Mouse (Mus musculus) heart, adult 2 months (tissue): ENCODE measurements around the gene C77080. TPM values are rescaled to one million over a fixed set of nuclear protein-coding genes. Genes with fewer than 3 reads are reported as not detected.
A peak's percentile ranks its signal among the peaks of the same experiment; 100 is the strongest.

ENCODE experiments used
- DNase-seq, 2 experiments: peaks; one replicate each; pipeline ENCODE4 v3.0.0; 2021
- H3K27ac ChIP-seq: fragments of 200-600 bp; 2 replicates; pipeline ENCODE4 v1.8.1; 2022
- H3K27me3 ChIP-seq: fragments of 200-500 bp; 2 replicates; pipeline ENCODE4 v1.6.1; 2012; ENCODE audit warnings: mild to moderate bottlenecking, low read length, inconsistent platforms, mixed read lengths; ENCODE audit not compliant: control insufficient read depth, insufficient read depth
- H3K36me3 ChIP-seq: fragments of 200-500 bp; 2 replicates; pipeline ENCODE4 v1.6.1; 2012; ENCODE audit warnings: low read length, inconsistent platforms; ENCODE audit not compliant: control insufficient read depth, insufficient read depth
- H3K4me1 ChIP-seq: fragments of 200-500 bp; 2 replicates; pipeline ENCODE4 v1.6.1; 2011; ENCODE audit warnings: low read length; ENCODE audit not compliant: control insufficient read depth, insufficient read depth
- H3K4me3 ChIP-seq: fragments of 200-600 bp; 2 replicates; pipeline ENCODE4 v1.8.1; 2022
- H3K79me2 ChIP-seq: fragments of 200-500 bp; replicated peaks from 2 replicates; pipeline ENCODE4 v1.6.1; 2012; ENCODE audit warnings: mild to moderate bottlenecking, inconsistent platforms, low read length, moderate library complexity, mixed read lengths; ENCODE audit not compliant: control insufficient read depth, insufficient read depth
- H3K9ac ChIP-seq: fragments of 200-500 bp; 2 replicates; pipeline ENCODE4 v1.6.1; 2012; ENCODE audit warnings: low read depth, mild to moderate bottlenecking, control low read depth, inconsistent platforms, low read length, mixed read lengths
- CTCF ChIP-seq: fragments of 200-600 bp; IDR thresholded peaks from 2 replicates; pipeline ENCODE4 v1.8.1; 2022; ENCODE audit warnings: antibody characterized with exemption, mild to moderate bottlenecking, moderate library complexity
- EP300 ChIP-seq: fragments of 200-500 bp; IDR thresholded peaks from 2 replicates; pipeline ENCODE4 v1.6.1; 2011; ENCODE audit warnings: low read depth, low read length, control low read depth; ENCODE audit not compliant: insufficient read depth
- POLR2A ChIP-seq: fragments of 200-500 bp; IDR thresholded peaks from 2 replicates; pipeline ENCODE4 v1.6.1; 2011; ENCODE audit warnings: mild to moderate bottlenecking, low read depth, low read length, control low read depth; ENCODE audit not compliant: insufficient read depth
- WGBS: fragments of 180-500 bp; shearing (Covaris S2); methylation state at CpG from one replicate; pipeline ENCODE4 v1.1.7; 2018; 5-methylcytosine and 5-hydroxymethylcytosine counted together
- intact Hi-C: fragments of 180-260 bp; cut with DNase I; formaldehyde crosslinking; loops from one replicate; pipeline ENCODE4 v1.15.1; 2025
- microRNA-seq, 2 experiments: library from miRNA; unstranded; fragments of <30 nt; microRNA quantifications; one replicate each; pipeline ENCODE4 v1.2.0; 2021
- polyA plus RNA-seq: library from polyadenylated mRNA; depleted of rRNA; stranded (reverse); fragments of >200 nt; gene quantifications from 2 replicates; pipeline ENCODE4 v1.2.3, GENCODE M21; 2012; rRNA removed
- total RNA-seq, 2 experiments: library from RNA; stranded (reverse); gene quantifications; 2 replicates each; pipeline ENCODE4 v1.2.3; 2021

The C77080 gene
- total and polyA plus RNA-seq, 3 experiments, result 3.2 to 4.4 (median 3.7) TPM

GRCm38 (mm10) chr4:129189542-129190519 is 71.4 kb downstream of the C77080 start, which contains the start of the genes S100pbp and Yars:
TSS of gene S100pbp (minus strand) at chr4:129189727.
TSS of gene Yars (plus strand) at chr4:129189760.
- Histone ChIP-seq H3K4me3 (peak within 1 kb of the TSS; percentile 94), H3K36me3 (peaks cover 3% of the 10 kb centered on the region; the same call in 1 of the 2 replicates), H3K27me3 (no peaks in the 10 kb centered on the region), H3K4me1 (peaks cover 3% of the 10 kb centered on the region), H3K9ac (peak within 1 kb of the TSS; percentile 85), H3K79me2 (peaks cover 4% of the 10 kb centered on the region), H3K27ac (peak within 1 kb of the TSS; percentile 93)
- intact Hi-C loops, result loop anchor here (5.0 to 10.0 kb wide), 4 partner anchors 53 to 375 kb away; partner anchors contain the start of genes Bsdc1, Fndc5 and Rnf19b
- TF ChIP-seq CTCF, result no peak
- TF ChIP-seq EP300, result peak; percentile 92
- peak; percentile 69 for TF ChIP-seq POLR2A
- DNase-seq, result peak; percentile 97
- under 1% methylated on average over 57 of the region's 58 CpGs for WGBS

- H3K9ac ChIP-seq, result peak overlapping the region; percentile 85
- intact Hi-C loops, result loop anchor here (5.0 to 10.0 kb wide), 4 partner anchors 52 to 374 kb away; partner anchors contain the start of genes Bsdc1, Fndc5 and Rnf19b
- TF ChIP-seq POLR2A (no peak), CTCF (no peak), EP300 (no peak)
- peak overlapping the region; percentile 93 for H3K27ac ChIP-seq
- under 1% methylated on average over 67 of the region's 74 CpGs for WGBS
- peaks cover 4% of the 10 kb centered on the region for H3K79me2 ChIP-seq
- H3K27me3 ChIP-seq, result no peaks in the 10 kb centered on the region
- DNase-seq, result peak; percentile 73 to 75
- H3K4me3 ChIP-seq, result peak overlapping the region; percentile 94
- peaks cover 3% of the 10 kb centered on the region for H3K4me1 ChIP-seq
- H3K36me3 ChIP-seq, result peaks cover 3% of the 10 kb centered on the region; the same call in 1 of the 2 replicates
These were observed 72.2 kb downstream of the C77080 start for GRCm38 (mm10) chr4:129188803-129189541.

DNA sequence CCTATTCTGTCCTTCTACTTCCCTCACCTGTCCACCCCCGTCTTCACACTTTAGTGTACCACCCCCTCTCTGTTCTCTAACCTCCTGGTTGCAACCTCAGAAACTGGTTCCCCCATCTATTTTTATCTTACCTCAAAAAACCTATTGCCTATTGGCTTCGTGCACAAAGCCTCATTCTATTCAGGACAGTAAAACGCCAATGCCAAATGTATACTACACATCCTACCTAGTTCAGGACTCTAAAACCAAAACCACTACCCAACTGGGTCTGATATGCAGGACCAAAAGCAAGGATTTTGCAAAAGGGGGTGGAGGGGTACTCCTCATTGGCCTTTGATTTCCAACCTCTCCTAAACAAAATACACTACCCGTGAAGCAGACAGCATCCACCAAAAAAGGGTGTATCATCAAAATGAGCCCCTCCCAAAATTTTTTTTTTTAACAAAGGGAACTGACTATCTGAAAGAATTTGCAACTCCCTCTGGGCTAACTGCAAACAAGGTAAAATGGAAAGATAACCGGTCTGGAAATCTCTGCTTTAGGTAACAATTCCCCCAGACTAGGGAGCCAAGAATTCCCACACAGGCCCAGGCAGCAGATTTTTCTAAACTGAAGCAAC is 73.1 kb downstream of the C77080 start:
- DNase-seq, result no peak
- no peak for TF ChIP-seq POLR2A
- no peak for TF ChIP-seq CTCF
- Histone ChIP-seq H3K27ac (no peak overlapping the region), H3K36me3 (peaks cover 3% of the 10 kb centered on the region; the same call in 1 of the 2 replicates), H3K27me3 (no peaks in the 10 kb centered on the region), H3K4me1 (peaks cover 3% of the 10 kb centered on the region), H3K9ac (no peak overlapping the region), H3K4me3 (peak overlapping the region; percentile 94), H3K79me2 (peaks cover 4% of the 10 kb centered on the region)
- intact Hi-C loops, result loop anchor here (5.0 to 10.0 kb wide), 4 partner anchors 51 to 373 kb away; partner anchors contain the start of genes Bsdc1, Fndc5 and Rnf19b
- 42% methylated on average over 5 of the region's 5 CpGs for WGBS

DNA sequence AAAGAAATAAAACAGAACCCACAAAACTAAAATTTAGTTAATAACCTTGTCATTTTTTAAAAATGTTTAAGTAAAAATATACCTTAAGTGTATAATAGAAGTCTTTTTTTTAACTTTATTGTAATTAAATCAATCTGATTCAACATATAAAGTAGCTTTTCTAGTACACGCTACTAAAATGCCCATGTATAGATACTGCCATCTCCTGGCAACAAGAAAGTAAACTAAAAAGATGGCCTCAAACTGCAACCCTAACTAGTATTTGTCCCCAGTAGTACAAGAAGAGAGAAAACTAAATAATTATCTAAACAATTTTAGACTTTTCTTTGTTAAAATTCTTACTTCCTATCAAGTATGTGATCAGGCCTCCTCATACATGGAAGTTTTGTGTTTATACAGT is 81.6 kb downstream of the C77080 start:
- no peaks in the 10 kb centered on the region for H3K27me3 ChIP-seq
- H3K36me3 ChIP-seq, result 0 out of 2 replicates have a peak, but pooled peaks cover 2% of the 10 kb centered on the region
- H3K79me2 ChIP-seq, result no peaks in the 10 kb centered on the region
- TF ChIP-seq EP300 (no peak), CTCF (peak; percentile 64)
- H3K27ac ChIP-seq, result no peak overlapping the region
- intact Hi-C loops, result no loop called here
- WGBS, result 53% methylated on average over 1 of the region's 1 CpGs
- H3K9ac ChIP-seq, result no peak overlapping the region
- H3K4me3 ChIP-seq, result no peak overlapping the region
- H3K4me1 ChIP-seq, result no peaks in the 10 kb centered on the region
- no peak for DNase-seq

GRCm38 (mm10) chr4:129172529-129172928 is 88.7 kb downstream of the C77080 start:
- no peak overlapping the region for H3K27ac ChIP-seq
- no peaks in the 10 kb centered on the region for H3K27me3 ChIP-seq
- no peaks in the 10 kb centered on the region for H3K4me1 ChIP-seq
- TF ChIP-seq EP300 (no peak), CTCF (peak; percentile 24; the same call in 1 of the 2 replicates)
- H3K36me3 ChIP-seq, result peaks cover 4% of the 10 kb centered on the region; the same call in 1 of the 2 replicates
- no peak for DNase-seq
- no peaks in the 10 kb centered on the region for H3K79me2 ChIP-seq
- WGBS, result 78% methylated on average over 1 of the region's 1 CpGs
- H3K9ac ChIP-seq, result no peak overlapping the region
- H3K4me3 ChIP-seq, result no peak overlapping the region
- intact Hi-C loops, result no loop called here

Small RNA genes lying within 50 kb of the gene (microRNA-seq; reads per million reads assigned to microRNA genes)
- gene Gm22994, result 0 reads per million in 2 experiments

Other genes with a start within 250 kb of the C77080 start
- gene Rnf19b, start 203.1 kb downstream of the C77080 start, total RNA-seq, result 10 to 100 TPM; 27.1 to 28.1 TPM
- gene Rnf19b, start 203.1 kb downstream of the C77080 start, polyA plus RNA-seq, result 21.1 and 24.7 TPM in 2 replicates
- not detected for gene Tmem54, start 155.9 kb downstream of the C77080 start, total RNA-seq
- gene Tmem54, start 155.9 kb downstream of the C77080 start, polyA plus RNA-seq, result 0.23 TPM in 1 of 2 replicates, not detected in the other
- under 1 TPM in 1 of 2 experiments, not detected in 1; 0.14 TPM for gene Hpca, start 139.4 kb downstream of the C77080 start, total RNA-seq
- 0.23 and 0.62 TPM in 2 replicates for gene Hpca, start 139.4 kb downstream of the C77080 start, polyA plus RNA-seq
- gene Fndc5, start 124.4 kb downstream of the C77080 start, total RNA-seq, result 100 to 1,000 TPM; 338 to 388 TPM
- 197 and 335 TPM in 2 replicates for gene Fndc5, start 124.4 kb downstream of the C77080 start, polyA plus RNA-seq
- gene S100pbp, start 71.7 kb downstream of the C77080 start, total RNA-seq, result 10 to 100 TPM; 10.2 to 14.2 TPM
- gene S100pbp, start 71.7 kb downstream of the C77080 start, polyA plus RNA-seq, result 6.6 and 13.3 TPM in 2 replicates
- gene Yars, start 71.6 kb downstream of the C77080 start, total RNA-seq, result 10 to 100 TPM; 26.3 to 29.7 TPM
- 10.4 and 18.4 TPM in 2 replicates for gene Yars, start 71.6 kb downstream of the C77080 start, polyA plus RNA-seq
- gene Sync, start 26.2 kb upstream of the C77080 start, total RNA-seq, result 10 to 100 TPM; 17.7 to 17.9 TPM
- gene Sync, start 26.2 kb upstream of the C77080 start, polyA plus RNA-seq, result 8.7 and 18.8 TPM in 2 replicates
- gene Rbbp4, start 74.0 kb upstream of the C77080 start, total RNA-seq, result 10 to 100 TPM; 67.0 to 70.7 TPM
- gene Rbbp4, start 74.0 kb upstream of the C77080 start, polyA plus RNA-seq, result 16.8 and 34.5 TPM in 2 replicates
- 10 to 100 TPM; 19.5 to 27.2 TPM for gene Zbtb8os, start 74.3 kb upstream of the C77080 start, total RNA-seq
- gene Zbtb8os, start 74.3 kb upstream of the C77080 start, polyA plus RNA-seq, result 9.1 and 13.0 TPM in 2 replicates
- gene Zbtb8a, start 116.7 kb upstream of the C77080 start, total RNA-seq, result 1 to 10 TPM; 2.5 to 3.5 TPM
- 3.2 and 5.5 TPM in 2 replicates for gene Zbtb8a, start 116.7 kb upstream of the C77080 start, polyA plus RNA-seq
- gene Zbtb8b, start 179.4 kb upstream of the C77080 start, total RNA-seq, result under 1 TPM; 0.07 to 0.10 TPM
- gene Zbtb8b, start 179.4 kb upstream of the C77080 start, polyA plus RNA-seq, result 0.08 and 0.09 TPM in 2 replicates
- 10 to 100 TPM; 48.8 to 50.3 TPM for gene Bsdc1, start 200.2 kb upstream of the C77080 start, total RNA-seq
- gene Bsdc1, start 200.2 kb upstream of the C77080 start, polyA plus RNA-seq, result 21.3 and 25.0 TPM in 2 replicates
- not detected for gene Tssk3, start 229.6 kb upstream of the C77080 start, total RNA-seq
- 0.14 TPM in 1 of 2 replicates, not detected in the other for gene Tssk3, start 229.6 kb upstream of the C77080 start, polyA plus RNA-seq
- under 1 TPM in 1 of 2 experiments, not detected in 1; 0.45 TPM for gene Fam229a, start 229.8 kb upstream of the C77080 start, total RNA-seq
- gene Fam229a, start 229.8 kb upstream of the C77080 start, polyA plus RNA-seq, result 0.64 TPM in 1 of 2 replicates, not detected in the other